21 mouse cellular contexts compared by ENCODE assay signal in genomic region chr3:142834761-142835160, GRCm38 (mm10). TPM values are rescaled to one million over a fixed set of nuclear protein-coding genes. Genes with fewer than 3 reads are reported as not detected.
A peak's percentile ranks its signal among the peaks of the same experiment; 100 is the strongest.
DNase-seq lines count a peak whose midpoint lies in the region; ATAC-seq and TF ChIP-seq lines count a peak whose summit lies in the region.
"Had no signal": no experiment of that assay in that cellular context is flagged by ENCODE, and none has a peak within 500 bp of the region (broad histone marks: within the 10 kb centered on the region; RNA-seq: fewer than 3 reads in every experiment).

No protein-coding gene starts in this region.

- no peak overlapping the region for H3K4me2 ChIP-seq in liver, embryonic 11.5 days
- H3K4me2 ChIP-seq in liver, postnatal 0 days (ENCODE audit: low read depth, low read length) = no peak overlapping the region
- H3K4me2 ChIP-seq in liver, embryonic 15.5 days = no peak overlapping the region; the same call in 1 of the 2 replicates
- no peak overlapping the region for H3K4me2 ChIP-seq in stomach, postnatal 0 days (replicated peaks; ENCODE audit: low read depth)
- H3K4me2 ChIP-seq: embryonic facial prominence, embryonic 15.5 days; forebrain, embryonic 15.5 days; heart, embryonic 13.5 days; hindbrain, embryonic 12.5 days had no signal

- no peak for DNase-seq in liver, embryonic 11.5 days (ENCODE audit: low spot score)
- DNase-seq in liver, postnatal 0 days = no peak
- DNase-seq in c-Kit-positive CD71-positive TER-119-positive erythroid progenitor cells, embryonic 14.5 days (ENCODE audit: low spot score) = peak; percentile 31
- DNase-seq in left cerebral cortex, postnatal 14 days (ENCODE audit: low spot score in 2 of 2) = no peak
- no peak for DNase-seq in right cerebral cortex, postnatal 4 days
- no peak for DNase-seq in stomach, postnatal 0 days (ENCODE audit: low spot score)
- DNase-seq: adrenal gland, adult 8-10 months; adrenal gland, postnatal 36 days; cerebellum, adult 18-20 months; cerebellum, adult 9-11 months; cerebellum, postnatal 36 days; embryo, embryonic 11 days; gastrocnemius, postnatal 36 days; heart, adult 11 months; heart, postnatal 4 days had no signal

- ATAC-seq in liver, embryonic 11.5 days (replicated peaks; ENCODE audit: low FRiP score) = peak; percentile 86
- ATAC-seq in liver, postnatal 0 days = no peak
- ATAC-seq in liver, embryonic 15.5 days (ENCODE audit: insufficient read depth) = peak; percentile 84
- ATAC-seq in stomach, postnatal 0 days (ENCODE audit: low FRiP score, low TSS enrichment) = no peak
- ATAC-seq: forebrain, embryonic 15.5 days had no signal

- no peak overlapping the region for H3K4me3 ChIP-seq in liver, embryonic 11.5 days (ENCODE audit: low read depth, low read length)
- no peak overlapping the region for H3K4me3 ChIP-seq in liver, postnatal 0 days (ENCODE audit: low read depth, low read length)
- H3K4me3 ChIP-seq in liver, embryonic 15.5 days (replicated peaks) = no peak overlapping the region
- H3K4me3 ChIP-seq in stomach, postnatal 0 days (ENCODE audit: low read depth, low read length) = no peak overlapping the region
- H3K4me3 ChIP-seq: embryonic facial prominence, embryonic 15.5 days; erythroblast, embryonic 14.5 days; forebrain, embryonic 15.5 days; heart, embryonic 13.5 days; hindbrain, embryonic 12.5 days had no signal

- TF ChIP-seq EP300 in liver, postnatal 0 days (IDR thresholded peaks at IDR 0.05; ENCODE audit: low read depth) = no peak
- TF ChIP-seq EP300 in stomach, postnatal 0 days (optimal IDR thresholded peaks at IDR 0.05) = no peak

- H3K9me3 ChIP-seq in liver, embryonic 11.5 days (ENCODE audit: control insufficient read depth, low read length) = no peaks in the 10 kb centered on the region
- H3K9me3 ChIP-seq in liver, postnatal 0 days (ENCODE audit: low read length) = no peaks in the 10 kb centered on the region
- no peaks in the 10 kb centered on the region for H3K9me3 ChIP-seq in liver, embryonic 15.5 days (replicated peaks)
- H3K9me3 ChIP-seq in stomach, postnatal 0 days (ENCODE audit: control insufficient read depth, low read length) = no peaks in the 10 kb centered on the region
- H3K9me3 ChIP-seq: embryonic facial prominence, embryonic 15.5 days; forebrain, embryonic 15.5 days; heart, embryonic 13.5 days; hindbrain, embryonic 12.5 days had no signal

- H3K27ac ChIP-seq in liver, embryonic 11.5 days (ENCODE audit: low read depth, low read length) = no peak overlapping the region
- no peak overlapping the region for H3K27ac ChIP-seq in liver, postnatal 0 days (ENCODE audit: low read depth)
- peak overlapping the region; percentile 16; the same call in 1 of the 2 replicates for H3K27ac ChIP-seq in liver, embryonic 15.5 days (replicated peaks)
- H3K27ac ChIP-seq in stomach, postnatal 0 days (replicated peaks) = no peak overlapping the region
- H3K27ac ChIP-seq: embryonic facial prominence, embryonic 15.5 days; forebrain, embryonic 15.5 days; heart, embryonic 13.5 days; hindbrain, embryonic 12.5 days had no signal

- intact Hi-C loops in left cerebral cortex, postnatal 14 days (cut with DNase I) = no loop called here

- H3K9ac ChIP-seq in liver, embryonic 11.5 days (ENCODE audit: low read depth, low read length) = no peak overlapping the region
- no peak overlapping the region for H3K9ac ChIP-seq in liver, postnatal 0 days (replicated peaks)
- no peak overlapping the region for H3K9ac ChIP-seq in liver, embryonic 15.5 days
- H3K9ac ChIP-seq in stomach, postnatal 0 days (ENCODE audit: low read length) = no peak overlapping the region
- H3K9ac ChIP-seq: embryonic facial prominence, embryonic 15.5 days; forebrain, embryonic 15.5 days; heart, embryonic 13.5 days; hindbrain, embryonic 12.5 days had no signal

- TF ChIP-seq CTCF in liver, postnatal 0 days (IDR thresholded peaks at IDR 0.05; ENCODE audit: low read depth) = no peak
- TF ChIP-seq CTCF in stomach, postnatal 0 days (IDR thresholded peaks at IDR 0.05; ENCODE audit: low read depth) = no peak

- WGBS in liver, embryonic 11.5 days = 59% methylated on average over 4 of the region's 4 CpGs
- 54% methylated on average over 4 of the region's 4 CpGs for WGBS in liver, postnatal 0 days (ENCODE audit: insufficient replicate concordance)
- WGBS in liver, embryonic 15.5 days (ENCODE audit: insufficient replicate concordance) = 17% methylated on average over 4 of the region's 4 CpGs
- 85% methylated on average over 4 of the region's 4 CpGs for WGBS in stomach, postnatal 0 days

- no peaks in the 10 kb centered on the region for H3K27me3 ChIP-seq in liver, embryonic 11.5 days (replicated peaks; ENCODE audit: control insufficient read depth, insufficient read depth, low read length)
- H3K27me3 ChIP-seq in liver, postnatal 0 days (ENCODE audit: insufficient read depth, low read length) = no peaks in the 10 kb centered on the region
- no peaks in the 10 kb centered on the region for H3K27me3 ChIP-seq in liver, embryonic 15.5 days
- H3K27me3 ChIP-seq in stomach, postnatal 0 days (ENCODE audit: control insufficient read depth, insufficient read depth, low read length) = no peaks in the 10 kb centered on the region
- H3K27me3 ChIP-seq: embryonic facial prominence, embryonic 15.5 days; forebrain, embryonic 15.5 days; heart, embryonic 13.5 days; hindbrain, embryonic 12.5 days had no signal

- H3K4me1 ChIP-seq in liver, embryonic 11.5 days (replicated peaks; ENCODE audit: control insufficient read depth, insufficient read depth, low read length) = no peaks in the 10 kb centered on the region; the same call in 1 of the 2 replicates
- H3K4me1 ChIP-seq in liver, postnatal 0 days (ENCODE audit: insufficient read depth) = 0 out of 2 replicates have a peak, but pooled peaks cover 2% of the 10 kb centered on the region
- H3K4me1 ChIP-seq in liver, embryonic 15.5 days (replicated peaks) = peaks cover 14% of the 10 kb centered on the region
- no peaks in the 10 kb centered on the region for H3K4me1 ChIP-seq in stomach, postnatal 0 days (replicated peaks; ENCODE audit: control insufficient read depth, insufficient read depth)
- H3K4me1 ChIP-seq: embryonic facial prominence, embryonic 15.5 days; forebrain, embryonic 15.5 days; heart, embryonic 13.5 days; hindbrain, embryonic 12.5 days had no signal

- peaks cover 4% of the 10 kb centered on the region for H3K36me3 ChIP-seq in liver, embryonic 11.5 days (ENCODE audit: control insufficient read depth, insufficient read depth, low read length)
- peaks cover 17% of the 10 kb centered on the region for H3K36me3 ChIP-seq in liver, postnatal 0 days (replicated peaks; ENCODE audit: insufficient read depth, low read length)
- peaks cover 31% of the 10 kb centered on the region for H3K36me3 ChIP-seq in liver, embryonic 15.5 days (replicated peaks)
- no peaks in the 10 kb centered on the region for H3K36me3 ChIP-seq in stomach, postnatal 0 days (ENCODE audit: control insufficient read depth, insufficient read depth, low read length)
- H3K36me3 ChIP-seq: embryonic facial prominence, embryonic 15.5 days; hindbrain, embryonic 12.5 days had no signal

RNA-seq across cellular contexts. Expression of gene Pkn2, which starts 47.0 kb away (rescaled TPM):
- polyA plus RNA-seq in liver, embryonic 11.5 days (2014; fragmentation: Nextera tagmentation; extraction: Ambion mirVana) = 42.7 and 43.6 TPM in 2 replicates
- 26.6 and 30.0 TPM in 2 replicates for polyA plus RNA-seq in liver, postnatal 0 days (2015; fragmentation: Nextera tagmentation; extraction: Ambion mirVana)
- 30.7 and 34.5 TPM in 2 replicates for polyA plus RNA-seq in liver, embryonic 15.5 days (2015; fragmentation: Nextera tagmentation; extraction: Ambion mirVana)
- total RNA-seq in left cerebral cortex, postnatal 14 days (2021) = 10 to 100 TPM; 23.8 to 30.1 TPM
- 32.4 and 38.7 TPM in 2 replicates for polyA plus RNA-seq in stomach, postnatal 0 days (2015; fragmentation: Nextera tagmentation; extraction: Ambion mirVana)

Comparison
In these comparisons a context has a peak if more than half of its experiments do, and no peak if none do; other contexts are left out.
1. ATAC-seq: peak in liver, embryonic 11.5 days (single experiment) and liver, embryonic 15.5 days (single experiment); none in liver, postnatal 0 days (single experiment) and stomach, postnatal 0 days (single experiment).